Mouse (Mus musculus): Measurements from ENCODE around the gene Mtx2.

The Mtx2 gene

DNA sequence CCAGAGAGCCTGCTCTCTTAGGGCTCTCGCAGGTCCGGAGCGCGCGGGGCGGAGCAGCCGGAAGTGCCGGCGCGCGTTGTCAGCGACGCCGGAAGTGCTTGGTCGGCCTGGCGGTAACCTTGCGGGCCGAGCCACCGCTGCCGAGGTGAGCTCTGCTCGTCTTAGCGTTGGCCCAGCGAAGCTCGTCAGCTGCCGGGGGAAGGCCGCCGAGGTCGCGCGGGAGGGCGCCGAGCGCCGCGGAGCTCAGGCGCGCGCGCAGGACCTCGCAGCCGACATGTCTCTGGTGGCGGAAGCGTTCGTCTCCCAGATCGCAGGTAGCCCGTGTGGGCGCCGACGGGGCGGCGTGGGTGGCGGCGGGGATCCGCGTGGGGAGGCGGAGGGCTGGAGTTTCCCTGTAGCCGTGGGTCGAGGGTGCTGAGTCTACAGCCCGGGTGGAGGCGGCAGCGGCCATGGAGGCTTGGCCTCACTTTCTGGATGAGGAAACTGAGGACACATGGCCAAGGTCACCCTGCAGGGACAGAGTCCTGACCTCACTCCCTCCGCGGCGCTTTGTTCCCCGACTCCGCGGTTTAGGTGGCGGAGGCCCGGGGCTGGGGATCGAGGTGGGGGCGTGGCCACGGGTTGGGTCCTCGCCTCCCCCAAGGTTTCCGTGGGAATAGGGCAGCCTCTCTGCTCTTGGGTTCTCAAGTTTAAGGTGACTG is at the start of gene Mtx2:
Gene Mtx2 (plus strand): TSS at position 74 of the 701 bp plus-strand sequence.
- peak; percentile 79 for DNase-seq

DNA sequence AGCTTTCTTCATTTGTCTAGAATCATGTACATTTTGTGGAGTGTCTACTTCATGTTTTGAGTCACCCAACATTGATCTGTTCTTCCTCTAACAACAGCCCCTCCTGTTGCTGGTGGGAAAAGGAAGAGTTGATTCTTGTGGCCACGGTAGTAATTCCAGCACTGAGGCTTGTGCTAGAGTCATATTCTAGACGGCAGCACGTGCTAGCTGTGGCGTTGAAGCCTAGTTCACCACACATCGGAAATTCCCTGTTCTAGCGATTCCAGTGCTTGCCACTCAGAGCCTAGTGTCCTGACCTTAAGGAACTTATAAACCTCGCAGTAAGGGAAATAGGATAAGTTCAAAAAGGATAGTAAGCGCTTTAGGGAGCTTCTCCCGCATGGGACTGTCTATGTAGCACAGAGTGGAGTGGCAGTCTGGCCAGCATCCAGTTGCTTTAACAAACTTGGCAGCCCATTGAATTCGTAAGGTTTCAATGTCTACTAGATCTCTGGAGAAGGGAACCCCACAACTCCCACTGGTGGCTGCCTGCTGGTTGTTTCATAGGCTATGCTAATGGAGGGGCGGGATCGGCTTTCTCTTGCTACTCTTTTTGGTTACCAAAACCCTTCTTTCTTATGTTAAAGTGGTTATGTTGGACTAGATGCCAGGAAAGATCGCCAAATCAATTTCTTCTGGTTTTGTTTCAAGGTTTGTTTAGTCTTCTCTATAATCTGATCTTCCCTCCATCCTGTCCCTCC is 47.9 kb upstream of the Mtx2 start:
- no peak for DNase-seq

DNA sequence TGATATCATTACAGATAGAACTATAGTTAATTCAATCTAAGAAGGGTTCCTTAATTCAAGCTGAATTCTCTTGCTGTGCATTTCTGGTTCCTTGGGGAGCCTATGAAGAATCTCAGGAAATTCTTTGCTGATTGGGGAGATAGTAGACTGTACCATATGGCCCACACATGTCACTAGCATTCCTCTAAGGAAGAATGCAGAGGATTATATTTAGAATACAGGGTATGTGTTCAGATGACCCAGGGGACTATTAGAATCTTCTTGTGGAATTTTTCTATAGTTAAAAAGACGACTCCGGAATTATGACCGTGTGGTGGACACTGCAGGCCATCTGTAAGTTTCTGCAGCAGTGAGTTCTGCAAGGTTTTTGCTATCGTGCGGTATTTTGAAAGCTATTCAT is 44.2 kb upstream of the Mtx2 start:
- DNase-seq: no peak

DNA sequence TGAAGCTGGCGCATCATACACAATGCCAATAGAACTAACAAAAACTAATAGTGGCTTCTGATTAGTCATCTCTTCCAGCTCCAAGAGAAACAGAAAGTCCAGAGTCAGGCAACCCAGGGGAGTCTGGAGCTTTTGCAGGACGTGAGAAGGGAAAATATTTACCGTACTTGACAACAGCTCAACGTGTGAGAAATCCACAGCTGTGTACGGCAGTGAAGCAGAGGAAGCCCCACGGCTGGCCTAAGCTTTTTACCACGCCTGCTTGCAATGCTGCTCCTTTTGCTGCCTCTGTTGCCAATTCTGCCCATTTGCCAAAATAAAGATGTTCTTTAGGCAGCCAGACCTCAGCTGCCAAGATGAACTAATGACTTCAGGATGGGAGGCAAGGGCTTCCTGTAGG is 30.1 kb upstream of the Mtx2 start:
- no peak for DNase-seq

DNA sequence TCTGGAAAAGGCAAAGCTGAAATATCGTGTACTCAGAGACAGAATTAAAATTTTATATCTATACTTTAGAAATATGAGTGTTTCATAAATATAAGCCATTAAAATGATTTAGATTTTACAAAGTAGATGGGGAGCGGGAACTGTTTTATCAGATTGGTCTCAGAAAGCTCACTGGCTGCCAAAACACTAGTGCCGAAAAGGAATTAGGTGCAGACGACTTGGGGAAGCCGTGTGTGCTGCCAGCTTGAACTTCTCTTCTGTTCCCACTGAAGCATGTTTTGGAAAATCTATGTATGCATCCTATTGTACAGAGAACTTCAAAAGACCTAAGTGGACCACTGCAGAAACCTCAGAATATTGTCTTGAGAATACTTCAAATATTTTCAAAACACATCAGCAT is 17.2 kb upstream of the Mtx2 start:
- DNase-seq: no peak

DNA sequence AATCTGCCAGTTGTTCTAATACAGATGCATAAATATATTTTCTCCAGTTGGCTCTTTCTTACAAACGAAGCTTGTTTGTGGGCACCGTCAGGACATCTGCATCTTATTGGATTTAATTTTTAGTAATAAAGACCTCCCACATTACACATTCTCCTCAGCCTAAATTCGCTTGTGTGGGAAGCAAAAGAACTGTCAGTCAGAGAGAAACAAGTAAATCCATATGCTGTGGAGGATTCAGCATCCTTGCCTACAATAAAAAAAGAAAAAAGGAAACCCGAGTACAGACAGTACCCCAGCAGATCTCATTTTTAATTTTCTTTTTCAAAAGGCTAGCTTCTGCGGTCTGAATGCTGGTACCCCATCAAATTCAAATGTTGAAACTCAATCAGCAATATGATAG is 2.9 kb upstream of the Mtx2 start:
- DNase-seq: no peak

DNA sequence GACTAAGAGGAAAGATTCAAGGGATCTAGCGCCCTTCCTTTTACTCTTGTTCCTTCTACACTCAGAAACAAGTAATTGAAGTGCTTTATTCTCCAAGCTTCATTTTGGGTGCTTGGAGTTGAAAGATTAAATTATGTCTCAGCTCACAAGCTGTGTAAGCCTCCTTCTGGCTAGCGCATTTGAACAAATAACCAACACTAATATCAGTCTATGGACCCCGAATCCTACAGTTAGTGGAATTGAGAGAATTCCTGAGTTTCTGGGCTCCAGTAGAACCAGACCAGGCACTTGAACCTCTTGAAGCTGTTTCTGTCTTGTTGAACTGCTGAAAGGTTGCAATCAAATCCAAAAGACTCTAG is 253 bp upstream of the Mtx2 start:
- no peak for DNase-seq

DNA sequence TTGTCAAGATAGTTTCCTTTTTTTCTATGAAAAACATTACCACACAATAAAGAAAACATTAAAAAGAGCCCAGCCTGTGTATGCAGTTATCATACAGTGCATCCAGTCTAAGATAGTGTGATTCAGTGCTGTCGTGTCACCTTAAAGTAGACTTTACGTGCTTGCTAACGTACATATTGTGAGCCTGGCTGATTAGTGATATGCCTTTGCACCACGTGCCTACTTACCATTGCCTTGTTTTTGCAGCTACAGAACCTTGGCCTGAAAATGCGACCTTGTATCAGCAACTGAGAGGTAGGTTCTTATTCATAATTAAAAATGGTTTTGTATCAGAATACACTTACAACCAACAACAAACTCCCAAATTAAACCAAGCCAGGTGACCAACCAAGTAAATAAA is 21.4 kb downstream of the Mtx2 start:
- DNase-seq: no peak

DNA sequence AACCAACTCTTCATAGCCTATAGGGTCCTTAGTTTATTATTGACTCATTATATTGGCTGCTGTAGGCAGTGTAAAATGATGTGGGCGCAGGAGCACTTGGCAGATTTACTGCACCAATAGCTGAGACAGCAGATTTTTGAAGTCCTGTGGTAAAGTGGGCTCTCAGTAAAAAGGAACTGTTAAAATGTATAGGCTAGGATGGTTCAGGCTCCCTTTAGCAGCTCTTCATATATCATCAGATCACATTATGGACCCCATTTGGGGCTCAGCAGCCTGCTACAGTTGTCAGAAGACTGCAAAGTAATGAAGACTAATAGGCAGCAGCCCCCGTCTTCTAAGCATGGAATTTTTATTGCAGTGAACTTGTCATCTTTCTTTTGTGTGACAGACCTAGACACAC is 21.9 kb downstream of the Mtx2 start:
- DNase-seq: no peak

DNA sequence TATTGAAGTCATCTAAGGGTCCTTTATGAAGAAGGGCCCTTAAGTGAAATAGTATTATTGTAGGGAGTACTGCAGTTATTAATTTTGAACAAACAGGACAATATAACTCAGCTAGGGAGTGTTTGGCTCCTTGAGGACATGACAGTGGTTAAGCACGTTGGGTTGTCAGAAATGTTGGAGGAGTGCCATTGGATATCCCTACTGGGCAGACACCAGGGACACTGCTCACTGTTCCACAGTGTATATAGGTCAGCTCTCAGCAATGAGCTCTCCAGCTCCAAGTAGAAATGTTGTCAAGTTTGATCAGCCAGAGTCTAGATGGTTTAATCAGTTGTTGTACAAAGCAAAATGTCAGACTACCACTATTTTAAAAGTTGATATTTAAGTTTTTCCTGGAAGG is 24.4 kb downstream of the Mtx2 start:
- DNase-seq: peak; percentile 81

DNA sequence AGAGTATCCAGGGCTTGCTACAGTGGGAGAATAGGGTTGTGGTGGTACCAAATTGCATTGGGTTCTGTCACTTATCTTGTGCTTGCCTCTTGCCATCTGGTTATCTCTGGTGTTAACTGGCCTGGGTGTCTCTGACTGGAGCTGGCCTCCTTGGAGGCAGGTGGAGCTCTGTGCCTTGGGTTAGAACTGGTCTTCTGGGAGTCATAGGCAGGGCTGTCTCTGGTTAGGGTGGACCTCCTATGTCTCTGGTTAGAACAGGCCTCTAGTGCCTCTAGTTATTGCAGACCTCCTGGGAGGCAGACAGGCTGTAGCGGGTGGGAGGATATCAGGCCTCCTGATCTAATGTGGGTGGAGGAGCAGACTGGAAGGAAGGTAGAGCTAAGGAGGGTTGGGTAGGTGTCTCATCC is 36.5 kb downstream of the Mtx2 start:
- DNase-seq: no peak

DNA sequence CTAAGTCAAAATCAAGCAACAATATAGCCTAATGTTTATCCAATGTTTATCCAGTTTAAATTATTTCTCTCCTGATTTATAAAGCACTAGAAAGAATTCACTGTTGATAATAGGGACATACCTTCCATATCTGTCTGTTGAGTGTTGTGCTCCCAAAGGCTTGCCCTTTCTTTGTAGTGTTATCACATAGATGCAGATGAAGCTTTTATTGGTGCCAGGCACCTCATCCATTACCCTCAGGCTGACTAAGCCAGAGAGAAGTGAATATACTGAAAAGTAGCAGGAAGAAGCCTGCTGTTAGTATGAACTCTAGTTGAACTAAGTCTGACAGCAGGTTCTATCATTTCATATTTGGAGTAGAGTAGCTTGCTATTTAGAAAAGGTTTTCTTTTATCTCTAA is 39.8 kb downstream of the Mtx2 start:
- no peak for DNase-seq

DNA sequence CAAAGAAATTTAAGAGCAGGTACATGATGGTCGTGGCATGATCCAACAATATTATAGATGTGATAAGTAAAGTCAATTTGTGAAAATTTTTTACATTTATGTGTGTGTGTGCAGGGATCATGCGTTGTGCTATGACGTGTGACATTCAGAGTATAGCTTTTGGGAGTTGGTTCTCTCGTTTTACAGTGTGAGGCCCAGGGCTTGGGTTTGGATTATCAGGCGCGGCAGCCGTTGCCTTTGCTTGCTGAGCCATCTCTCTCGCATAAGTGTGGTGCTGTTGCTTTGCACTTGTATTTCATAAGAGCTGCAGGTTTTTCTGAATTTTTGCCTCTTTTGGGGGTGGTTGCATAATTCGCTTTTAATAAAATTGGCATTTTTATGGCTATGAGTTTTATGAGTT is 48.4 kb downstream of the Mtx2 start:
- no peak for DNase-seq

DNA sequence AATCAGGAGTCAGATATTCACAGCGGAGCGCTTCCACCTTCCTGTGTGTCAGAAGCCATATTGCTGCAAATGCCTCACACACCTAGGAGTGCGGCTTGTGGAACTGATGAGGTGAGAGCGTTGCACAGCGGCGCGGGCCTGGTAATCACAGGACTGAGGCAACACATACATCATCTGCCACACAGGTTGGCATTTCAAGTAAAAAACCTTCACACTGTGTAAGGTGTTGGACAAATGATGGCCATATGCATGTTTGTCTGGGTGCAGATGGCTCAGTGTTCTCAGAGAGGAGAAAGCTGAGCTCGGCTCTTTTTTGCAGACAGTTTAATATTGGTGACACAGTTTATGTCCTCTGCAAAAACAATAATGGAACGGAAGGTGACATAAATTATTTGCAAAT is 58.8 kb downstream of the Mtx2 start:
- DNase-seq: no peak

DNA sequence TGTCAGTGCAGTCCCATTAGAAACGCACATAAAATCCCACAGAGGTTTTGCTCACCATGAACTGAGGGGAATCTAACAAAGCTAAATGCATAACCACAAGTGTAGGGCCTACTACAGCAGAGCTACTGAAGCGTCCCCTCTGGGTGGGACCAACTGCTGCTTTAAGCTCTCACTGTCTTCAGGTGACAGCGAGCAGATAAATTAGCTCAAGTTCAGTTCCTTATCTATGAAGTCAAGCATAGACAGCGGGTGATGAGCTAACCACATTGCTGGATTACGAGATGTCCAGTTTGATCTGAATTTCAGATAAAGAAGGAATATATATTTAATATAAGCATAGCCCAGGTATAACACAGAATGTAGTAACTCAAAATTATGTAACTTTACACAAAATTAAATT is 66.3 kb downstream of the Mtx2 start:
- DNase-seq: no peak

DNA sequence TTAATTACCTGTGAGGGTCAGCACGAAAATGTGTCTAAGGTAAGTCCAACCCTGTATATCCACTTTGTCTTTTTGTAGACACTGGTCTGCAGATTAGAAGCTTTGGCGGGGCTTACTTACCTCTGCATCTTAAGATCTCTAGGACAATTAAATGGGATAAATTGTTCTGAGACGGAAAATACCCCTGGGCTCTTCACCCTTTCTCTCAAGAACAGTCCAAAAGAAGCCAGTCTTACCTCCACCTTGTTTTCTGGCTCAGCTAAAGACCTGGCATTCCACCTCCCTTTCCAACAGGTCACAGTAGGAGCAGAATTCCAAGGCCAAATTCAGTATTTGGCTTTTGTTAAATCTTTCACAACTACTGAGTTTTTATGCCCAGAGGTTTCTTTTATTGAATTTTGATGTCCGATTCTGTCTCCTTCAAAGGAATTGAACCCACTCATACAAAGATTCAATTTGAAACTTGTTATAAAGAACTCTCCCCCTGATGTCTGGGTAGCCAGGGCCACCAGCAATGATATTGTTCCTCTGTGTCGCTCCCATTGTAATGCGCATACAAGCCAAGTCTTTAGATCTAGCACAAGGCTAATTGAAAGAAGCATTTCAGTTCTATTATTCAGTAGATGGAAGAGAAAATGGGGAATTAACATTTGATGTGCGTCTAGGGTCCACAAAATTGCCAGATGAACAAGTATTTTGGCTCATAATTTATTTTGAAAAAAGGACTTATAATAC is 67.4 kb downstream of the Mtx2 start:
- no peak for DNase-seq

DNA sequence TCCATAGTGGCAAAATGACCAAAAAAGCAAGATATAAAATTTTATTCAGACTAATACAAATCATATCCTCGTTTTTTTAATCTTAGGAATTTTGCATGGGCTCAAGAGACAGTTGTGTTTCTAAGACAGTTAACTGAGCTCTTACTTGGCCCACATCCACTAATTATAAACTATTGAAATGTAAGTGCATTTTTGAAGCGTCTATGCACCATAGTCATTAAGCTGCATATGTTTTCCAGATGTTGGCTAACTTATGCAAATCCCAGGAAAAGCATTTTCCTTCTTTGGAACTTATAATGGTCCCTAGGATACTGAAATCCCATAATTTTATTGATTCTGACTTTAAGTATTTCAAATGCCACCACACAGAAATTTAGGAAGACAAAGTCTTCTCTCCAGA is 68.5 kb downstream of the Mtx2 start:
- no peak for DNase-seq

DNA sequence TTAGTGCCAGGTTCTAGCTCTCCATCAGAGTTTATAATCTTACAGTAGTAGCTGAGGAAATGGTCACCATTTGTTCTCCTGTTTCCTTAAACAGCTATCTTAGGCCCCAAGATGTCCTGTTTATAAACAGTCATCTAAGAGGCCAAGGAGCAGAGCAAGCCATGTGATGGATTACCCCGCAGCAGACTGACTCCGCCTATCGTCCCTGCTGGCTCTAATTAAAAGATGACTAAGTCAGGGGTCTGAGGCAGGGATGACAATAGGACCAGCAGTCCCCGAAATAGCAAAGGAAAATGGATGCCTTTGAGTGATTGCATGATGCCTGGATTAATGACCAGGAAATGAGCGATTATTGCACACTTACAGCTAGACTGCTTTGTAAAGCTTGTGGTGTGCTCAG is 74.4 kb downstream of the Mtx2 start:
- no peak for DNase-seq

DNA sequence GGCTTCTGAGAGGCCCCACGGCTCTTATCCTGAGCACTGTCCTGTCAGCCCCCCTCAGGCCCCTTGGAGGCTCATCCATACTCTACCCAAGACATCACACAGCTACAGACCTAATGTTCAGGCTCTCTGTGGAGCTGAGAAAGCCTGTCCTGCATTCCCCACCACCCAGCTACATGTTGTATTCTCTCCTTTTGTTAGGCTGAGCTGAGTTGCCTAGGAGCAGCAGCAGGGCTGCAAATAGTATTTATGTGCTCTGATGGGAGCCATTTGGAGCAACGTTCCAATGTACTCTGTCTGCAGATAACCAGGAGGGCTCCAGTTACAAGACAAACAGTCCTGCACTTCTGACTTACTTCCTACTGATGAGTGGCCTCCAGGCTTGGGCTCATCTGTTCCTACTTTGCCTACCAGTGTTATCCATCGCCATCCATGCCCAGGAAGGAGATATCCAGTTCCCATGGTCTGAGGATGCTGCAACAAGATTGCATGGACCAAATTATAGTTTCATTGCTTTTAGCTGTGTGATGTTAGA is 76.2 kb downstream of the Mtx2 start:
- DNase-seq: no peak

DNA sequence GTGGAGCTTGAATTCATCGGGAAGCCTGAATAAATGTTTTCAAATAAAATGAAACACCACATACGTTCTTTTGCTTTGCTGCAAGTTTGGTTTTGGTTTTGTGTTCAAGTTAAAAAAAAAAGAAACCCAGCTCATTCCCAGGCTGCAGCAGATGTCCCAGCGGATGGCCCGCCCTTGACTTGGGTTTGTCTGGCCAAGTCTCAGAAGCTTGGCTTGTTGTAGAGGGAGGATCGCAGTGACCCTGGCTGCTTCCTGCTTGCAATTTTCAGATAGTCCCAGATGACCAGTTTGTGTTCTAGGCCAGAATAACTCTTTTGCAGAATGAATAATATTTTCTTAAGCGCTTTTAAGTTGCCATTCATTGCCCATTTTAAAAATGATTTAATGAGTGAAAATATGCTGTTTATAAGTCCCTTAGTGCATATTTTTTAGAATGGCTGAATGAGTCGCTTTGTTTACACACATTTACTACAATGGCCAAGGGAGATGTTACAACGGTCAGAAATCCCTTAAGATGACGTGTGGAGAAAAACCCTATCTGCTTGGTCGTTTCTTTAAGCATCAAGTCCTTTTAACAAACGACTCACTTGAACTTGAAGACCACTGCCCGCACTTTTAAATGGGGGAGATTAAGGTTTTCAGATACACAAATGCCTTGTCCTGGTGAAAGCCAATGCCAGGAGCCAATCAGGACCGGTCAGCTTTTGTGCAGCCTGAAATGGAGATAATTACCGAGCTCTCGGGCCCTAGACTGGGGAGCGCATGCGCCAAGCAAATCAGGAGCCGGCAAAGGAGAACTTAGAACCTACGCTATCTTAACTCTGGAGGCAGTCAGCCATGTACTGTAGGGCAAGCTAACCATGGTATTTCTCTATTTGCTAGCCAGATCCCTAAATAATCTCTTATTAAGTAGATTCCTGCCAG is 82.0 kb downstream of the Mtx2 start:
- no peak for DNase-seq

DNA sequence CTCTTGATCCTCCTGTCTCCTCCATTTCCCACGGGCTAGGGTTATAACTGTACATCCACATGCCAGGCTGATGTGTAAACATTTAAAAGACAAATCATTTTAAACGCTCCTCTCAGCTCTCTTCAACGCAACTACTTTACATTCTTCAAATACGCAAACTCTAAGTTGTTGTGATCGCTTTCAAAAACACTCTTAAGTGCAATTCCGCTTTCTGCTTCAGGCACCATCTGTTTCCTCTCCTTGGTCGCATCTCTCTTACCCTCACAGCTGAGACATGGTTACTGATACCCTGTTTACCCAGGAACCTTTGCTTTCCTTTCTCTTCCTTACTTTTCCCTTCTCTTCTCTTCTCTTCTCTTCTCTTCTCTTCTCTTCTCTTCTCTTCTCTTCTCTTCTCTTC is 86.4 kb downstream of the Mtx2 start:
- DNase-seq: no peak

DNA sequence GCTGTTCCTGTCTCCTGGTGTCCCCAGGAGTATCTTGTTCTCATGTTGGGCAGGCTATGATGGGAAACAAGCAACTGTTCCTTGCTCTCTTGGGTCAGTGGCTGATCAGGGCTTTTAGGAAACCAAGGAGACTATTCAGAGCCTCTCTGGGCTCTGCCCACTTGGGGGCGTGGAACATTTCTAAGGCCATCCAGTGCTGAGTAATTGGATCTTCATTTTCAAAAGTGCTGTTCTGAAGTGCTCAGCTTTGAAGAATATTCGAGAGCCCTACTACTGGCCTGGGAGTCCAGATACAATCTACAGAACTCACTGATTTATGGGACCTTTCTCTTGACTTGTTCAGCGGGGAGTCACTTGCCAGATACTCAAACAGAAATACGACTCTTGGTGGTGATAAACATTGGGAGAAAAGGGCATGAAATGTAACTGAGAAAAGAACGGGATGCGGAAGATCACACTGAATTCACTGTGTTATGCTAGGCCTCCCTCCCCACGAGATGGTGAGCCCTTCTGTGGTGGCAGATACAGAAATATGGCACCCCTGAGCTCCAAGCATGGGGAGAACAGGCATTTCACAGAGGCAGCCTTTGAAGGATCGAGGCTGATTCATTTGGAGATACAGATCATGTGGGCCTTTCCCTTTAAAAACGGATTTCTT is 92.4 kb downstream of the Mtx2 start:
- DNase-seq: no peak

Measured in cerebellum, adult 9-10 months (tissue).